Mouse (Mus musculus) CH12.LX (cell line): Measurements from ENCODE around the gene Spred1.

Experiments used
- BHLHE40 ChIP-seq: IDR thresholded peaks from 2 replicates; pipeline ENCODE4 v1.6.1; 2011; ENCODE audit warnings: mild to moderate bottlenecking, low read depth, low read length, improper control_type of control experiment
- CHD2 ChIP-seq: IDR thresholded peaks from 2 replicates; pipeline ENCODE4 v1.6.1; 2011; ENCODE audit warnings: low read length, improper control_type of control experiment
- CTCF ChIP-seq, 2 experiments: IDR thresholded peaks in 1 of 2; conservative IDR thresholded peaks in 1 of 2; 2 replicates each; pipeline ENCODE4 v1.5.1; 2011 to 2012; ENCODE audit warnings: low read depth in 2 of 2, low read length in 2 of 2, improper control_type of control experiment in 1 of 2, inconsistent platforms in 1 of 2, mild to moderate bottlenecking in 1 of 2, moderate library complexity in 1 of 2
- ELF1 ChIP-seq: IDR thresholded peaks from 2 replicates; pipeline ENCODE4 v1.6.1; 2014; ENCODE audit warnings: low read depth, mild to moderate bottlenecking, inconsistent platforms, low read length, improper control_type of control experiment
- EP300 ChIP-seq: IDR thresholded peaks from 2 replicates; pipeline ENCODE4 v1.6.1; 2011; ENCODE audit warnings: low read length, improper control_type of control experiment
- ETS1 ChIP-seq: conservative IDR thresholded peaks from 2 replicates; pipeline ENCODE4 v1.6.1; 2012; ENCODE audit warnings: low read depth, mild to moderate bottlenecking, inconsistent platforms, low read length, improper control_type of control experiment, moderate library complexity
- MAZ ChIP-seq: IDR thresholded peaks from 2 replicates; pipeline ENCODE4 v1.6.1; 2012; ENCODE audit warnings: low read depth, mild to moderate bottlenecking, inconsistent platforms, low read length, improper control_type of control experiment, moderate library complexity
- NELFE ChIP-seq: IDR thresholded peaks from 2 replicates; pipeline ENCODE4 v1.6.1; 2011; ENCODE audit warnings: low read depth, low read length, improper control_type of control experiment
- NRF1 ChIP-seq: IDR thresholded peaks from 2 replicates; pipeline ENCODE4 v1.6.1; 2014; ENCODE audit warnings: low read depth, mild to moderate bottlenecking, inconsistent platforms, low read length, improper control_type of control experiment, moderate library complexity
- POLR2A ChIP-seq: IDR thresholded peaks from 2 replicates; pipeline ENCODE4 v1.6.1; 2011; ENCODE audit warnings: low read depth, mild to moderate bottlenecking, improper control_type of control experiment, low read length
- RCOR1 ChIP-seq: conservative IDR thresholded peaks from 2 replicates; pipeline ENCODE4 v1.6.1; 2012; ENCODE audit warnings: low read depth, mild to moderate bottlenecking, inconsistent platforms, low read length, improper control_type of control experiment
- ZKSCAN1 ChIP-seq: IDR thresholded peaks from 2 replicates; pipeline ENCODE4 v1.6.1; 2012; ENCODE audit warnings: low read depth, inconsistent platforms, low read length, improper control_type of control experiment, borderline replicate concordance
- ZMIZ1 ChIP-seq: IDR thresholded peaks from 2 replicates; pipeline ENCODE4 v1.6.1; 2012; ENCODE audit warnings: low read depth, mild to moderate bottlenecking, inconsistent platforms, low read length, improper control_type of control experiment
- ZNF384 ChIP-seq: IDR thresholded peaks from 2 replicates; pipeline ENCODE4 v1.6.1; 2012; ENCODE audit warnings: low read depth, low read length, improper control_type of control experiment, inconsistent platforms

DNA sequence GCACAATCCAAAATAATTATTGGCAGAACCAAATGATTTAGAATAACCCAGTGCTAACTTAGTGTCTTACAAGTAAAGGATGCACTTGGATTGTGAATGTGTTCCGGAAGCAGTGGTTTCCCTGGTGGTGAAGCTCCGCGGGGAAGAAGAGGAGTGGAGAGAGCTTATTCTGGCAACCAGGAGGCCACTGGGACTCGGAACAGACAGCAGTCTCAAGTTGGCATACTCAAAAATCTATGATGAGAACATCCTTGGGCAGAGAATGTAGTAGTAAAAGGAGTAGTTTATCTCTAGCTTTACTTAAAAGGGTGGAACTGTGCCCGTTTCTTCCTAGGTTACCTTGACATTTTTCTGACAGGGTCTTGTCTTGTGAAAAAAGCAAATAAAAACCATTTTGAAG is 17.8 kb downstream of the Spred1 start:
- TF ChIP-seq EP300 (no peak), NRF1 (no peak), CTCF (conservative IDR thresholded peaks at IDR 0.05 in 1 of 2, IDR thresholded peaks at IDR 0.05 in 1 of 2; ENCODE audit: low read depth in 2 of 2, low read length in 2 of 2) (no peak), ELF1 (no peak), CHD2 (no peak), ZKSCAN1 (no peak), POLR2A (no peak), MAZ (no peak), NELFE (no peak), ZMIZ1 (no peak), ZNF384 (no peak), ETS1 (no peak), BHLHE40 (no peak), RCOR1 (no peak)
